Mouse (Mus musculus) central nervous system, embryonic 14 days (tissue): ENCODE measurements around the gene Wfdc16. TPM values are rescaled to one million over a fixed set of nuclear protein-coding genes. Genes with fewer than 3 reads are reported as not detected.

ENCODE experiments used
- polyA plus RNA-seq: library from polyadenylated mRNA; depleted of rRNA; stranded (reverse); fragments of >200 nt; gene quantifications from 2 replicates; pipeline ENCODE4 v1.2.3, GENCODE M21; 2012; rRNA removed

Wfdc16 gene
- polyA plus RNA-seq = not detected in 2 replicates

DNA sequence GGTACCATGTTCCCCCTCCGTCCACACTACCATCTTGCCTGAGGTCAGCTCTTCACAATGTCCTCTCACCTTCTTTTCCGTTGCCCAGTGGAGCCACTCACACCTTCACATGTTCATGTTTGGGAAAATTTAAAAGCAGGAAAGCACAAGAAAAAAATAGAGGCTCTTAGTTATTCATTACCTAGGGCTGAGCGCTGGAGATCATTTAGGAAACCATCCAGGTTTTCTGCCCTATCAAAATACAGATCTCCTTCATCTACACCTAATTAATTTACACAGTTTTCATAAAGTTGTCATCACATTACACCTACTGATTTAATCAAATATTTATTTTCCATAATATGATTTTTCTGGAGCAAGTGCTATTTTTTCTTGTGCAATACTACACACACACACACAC lies at the start of gene Wfdc16:
Gene Wfdc16, minus strand, starts transcription at position 101 of the 400 bp plus-strand sequence.

DNA sequence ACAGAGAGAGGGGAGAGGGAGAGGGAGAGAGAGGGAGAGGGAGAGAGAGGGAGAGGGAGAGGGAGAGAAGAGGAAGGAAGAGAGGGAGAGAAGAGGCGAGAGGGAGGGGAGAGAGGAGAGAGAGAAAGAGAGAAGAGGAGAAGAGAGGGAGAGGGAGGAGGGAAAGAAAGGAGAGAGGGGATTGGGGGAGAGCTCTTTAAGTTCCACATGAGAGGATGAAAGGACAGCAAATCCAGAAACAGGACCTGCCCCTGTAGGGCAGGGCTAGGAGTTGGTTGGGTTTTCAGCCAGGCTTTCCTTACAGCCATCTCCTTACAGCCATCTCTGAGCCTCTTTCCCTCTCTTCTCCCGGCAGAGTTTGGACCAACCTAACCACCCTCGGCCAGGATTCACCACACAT lies 46.2 kb upstream of the Wfdc16 start, which contains the start of gene Wfdc13:
Gene Wfdc13, plus strand, starts transcription at position 301 of the 400 bp plus-strand sequence.

DNA sequence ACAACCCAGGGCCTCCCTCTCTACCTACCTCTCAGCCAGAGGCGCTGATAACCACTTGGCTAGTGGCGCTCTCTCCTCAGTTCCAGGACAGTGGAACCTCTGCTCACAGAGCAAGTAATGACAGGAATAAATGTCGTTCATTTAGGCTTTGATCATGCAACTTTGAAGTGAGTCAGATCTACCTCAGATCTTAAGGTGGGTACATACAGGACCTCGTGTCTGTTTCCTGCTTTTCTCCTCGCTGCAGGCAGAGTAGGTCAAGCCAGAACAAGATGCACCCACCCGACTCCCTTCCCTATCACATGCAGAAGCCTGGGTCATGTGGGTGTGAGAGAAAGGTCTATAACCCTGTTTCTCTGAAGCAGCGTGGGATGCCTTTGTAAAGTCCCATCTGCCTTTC lies 35.4 kb upstream of the Wfdc16 start, which contains the start of gene Wfdc11:
Gene Wfdc11, minus strand, starts transcription at position 101 of the 400 bp plus-strand sequence.

DNA sequence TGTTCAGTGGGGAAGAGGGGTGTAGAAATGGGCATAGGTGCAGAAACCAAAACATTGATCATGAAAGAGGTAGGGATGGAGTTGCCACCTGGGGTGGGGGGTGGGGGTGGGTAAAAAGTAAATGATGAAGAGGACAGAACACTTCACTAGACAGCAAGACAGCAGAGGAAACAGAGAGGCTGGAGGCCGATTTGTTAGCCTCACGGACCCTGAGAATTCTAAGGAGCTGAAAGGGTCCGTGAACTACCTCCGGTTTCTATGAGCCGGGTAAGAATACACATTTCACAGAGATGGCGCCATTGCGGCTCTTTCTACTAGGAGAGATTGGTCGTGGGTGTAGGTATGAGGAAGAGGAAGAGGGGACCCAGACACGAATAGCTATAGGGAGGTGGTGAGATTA lies 17.9 kb upstream of the Wfdc16 start, which contains the start of gene Wfdc9:
Gene Wfdc9, minus strand, starts transcription at position 101 of the 400 bp plus-strand sequence.

DNA sequence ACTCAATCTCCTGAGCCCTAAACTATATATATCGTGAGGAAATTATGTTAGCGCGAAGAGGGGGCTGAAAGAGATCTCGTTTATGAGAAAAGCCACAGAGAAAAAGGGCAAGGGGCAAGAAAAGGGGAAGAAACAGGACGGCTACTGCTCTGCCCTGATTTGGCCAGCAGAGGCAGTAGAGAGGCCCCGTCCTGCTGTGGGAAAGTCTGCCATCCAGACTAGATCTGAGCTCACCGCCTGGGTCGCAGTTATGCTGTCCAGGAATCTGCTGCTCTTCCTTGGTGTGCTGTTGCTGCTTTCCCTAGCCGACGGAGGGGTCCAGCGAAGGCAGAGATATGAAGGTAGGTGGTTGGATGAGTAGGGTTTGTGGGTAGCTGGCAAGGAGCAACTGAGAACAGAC lies 17.3 kb upstream of the Wfdc16 start, which contains the start of gene Wfdc10:
Gene Wfdc10, plus strand, starts transcription at position 189 of the 400 bp plus-strand sequence.

DNA sequence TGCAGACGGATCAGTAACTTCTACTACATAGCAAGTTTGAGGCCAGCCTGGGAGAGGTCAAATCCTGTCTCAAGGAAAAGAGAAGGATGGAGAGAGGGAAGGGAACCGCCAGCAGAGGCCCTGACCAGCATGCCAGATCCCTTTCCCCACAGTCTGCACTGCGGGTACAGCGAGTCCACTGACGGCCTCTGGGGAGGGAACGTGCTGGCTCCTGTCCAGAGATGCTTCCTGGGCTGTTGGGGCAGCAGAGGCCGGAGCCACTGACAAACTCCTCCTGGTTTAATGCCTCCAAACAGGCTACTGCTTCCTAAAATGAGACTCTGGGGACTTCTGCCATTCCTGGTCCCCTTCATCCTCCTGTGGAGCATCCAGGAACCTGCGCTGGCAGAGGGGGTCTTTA lies 25.1 kb downstream of the Wfdc16 start, which contains the start of the genes Wfdc6b and Wfdc8:
Gene Wfdc6b, plus strand, starts transcription at position 52 of the 400 bp plus-strand sequence.
Gene Wfdc8, minus strand, starts transcription at position 156 of the 400 bp plus-strand sequence.

DNA sequence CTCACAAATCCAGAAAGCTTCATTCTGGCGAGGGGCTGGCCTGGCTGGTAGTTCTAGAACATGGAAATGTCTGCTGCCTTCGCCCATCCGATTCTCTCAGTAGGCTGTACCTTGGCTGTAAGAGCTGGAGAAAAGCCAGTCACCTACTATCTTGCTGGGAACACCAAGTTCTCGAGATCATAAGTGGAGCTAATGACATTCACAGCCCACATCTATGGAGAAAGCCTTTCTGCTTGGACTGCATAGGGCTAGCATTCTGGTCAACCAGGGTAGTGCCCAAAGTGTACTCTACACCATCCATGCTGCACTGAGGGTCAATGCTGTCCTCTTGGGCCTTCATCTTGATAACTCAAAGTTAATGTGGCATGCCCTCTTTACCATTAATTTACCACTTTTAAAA lies 45.1 kb downstream of the Wfdc16 start, which contains the start of gene Eppin:
Gene Eppin, minus strand, starts transcription at position 101 of the 400 bp plus-strand sequence.

DNA sequence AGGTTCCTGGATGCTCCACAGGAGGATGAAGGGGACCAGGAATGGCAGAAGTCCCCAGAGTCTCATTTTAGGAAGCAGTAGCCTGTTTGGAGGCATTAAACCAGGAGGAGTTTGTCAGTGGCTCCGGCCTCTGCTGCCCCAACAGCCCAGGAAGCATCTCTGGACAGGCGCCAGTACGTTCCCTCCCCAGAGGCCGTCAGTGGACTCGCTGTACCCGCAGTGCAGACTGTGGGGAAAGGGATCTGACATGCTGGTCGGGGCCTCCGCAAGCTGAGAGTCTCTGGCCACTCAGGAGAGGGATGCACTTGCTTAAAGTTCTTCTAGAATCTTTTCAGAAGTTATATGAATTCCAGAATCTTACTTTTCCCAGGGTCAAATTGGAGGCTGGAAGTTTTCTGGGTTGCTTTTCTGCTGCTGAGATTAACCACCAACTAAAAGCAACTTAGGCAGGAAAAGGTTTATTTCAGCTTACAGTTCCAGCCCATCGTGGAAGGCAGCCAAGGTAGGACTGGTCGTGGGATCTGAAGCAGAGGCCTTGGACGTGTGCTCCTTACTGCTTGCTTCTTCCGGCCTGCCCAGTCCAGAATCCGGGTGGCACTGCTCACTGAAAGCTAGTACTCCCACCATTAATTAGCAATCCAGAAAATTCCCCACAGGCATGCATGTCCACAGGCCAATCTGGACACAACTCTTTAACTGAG lies 53.4 kb downstream of the Wfdc16 start, which contains the start of gene Wfdc6a:
Gene Wfdc6a, minus strand, starts transcription at position 423 of the 701 bp plus-strand sequence.

Other genes with a start within 250 kb of the Wfdc16 start
- 0.16 and 1.3 TPM in 2 replicates for gene Slpi, start 249.7 kb downstream of the Wfdc16 start, polyA plus RNA-seq
- 0.17 and 0.74 TPM in 2 replicates for gene Rbpjl, start 235.7 kb downstream of the Wfdc16 start, polyA plus RNA-seq
- 14.9 and 118 TPM in 2 replicates for gene Matn4, start 233.6 kb downstream of the Wfdc16 start, polyA plus RNA-seq
- 3.3 and 8.2 TPM in 2 replicates for gene Sdc4, start 194.9 kb downstream of the Wfdc16 start, polyA plus RNA-seq
- gene Sys1, start 181.8 kb downstream of the Wfdc16 start, polyA plus RNA-seq = 53.1 and 56.8 TPM in 2 replicates
- 10.3 and 10.7 TPM in 2 replicates for gene Gm20458, start 177.8 kb downstream of the Wfdc16 start, polyA plus RNA-seq
- not detected in 2 replicates for gene Trp53tg5, start 165.1 kb downstream of the Wfdc16 start, polyA plus RNA-seq
- 9.6 and 11.6 TPM in 2 replicates for gene Dbndd2, start 152.7 kb downstream of the Wfdc16 start, polyA plus RNA-seq
- gene Pigt, start 141.3 kb downstream of the Wfdc16 start, polyA plus RNA-seq = 82.2 and 101 TPM in 2 replicates
- gene Wfdc2, start 76.4 kb downstream of the Wfdc16 start, polyA plus RNA-seq = 4.5 and 14.3 TPM in 2 replicates
- not detected in 2 replicates for gene Spint3, start 65.3 kb downstream of the Wfdc16 start, polyA plus RNA-seq
- gene Wfdc6a, start 53.3 kb downstream of the Wfdc16 start, polyA plus RNA-seq = not detected in 2 replicates
- gene Eppin, start 45.2 kb downstream of the Wfdc16 start, polyA plus RNA-seq = not detected in 2 replicates
- gene Wfdc6b, start 25.3 kb downstream of the Wfdc16 start, polyA plus RNA-seq = not detected in 2 replicates
- 0.04 TPM in 1 of 2 replicates, not detected in the other for gene Wfdc8, start 25.2 kb downstream of the Wfdc16 start, polyA plus RNA-seq
- not detected in 2 replicates for gene Wfdc10, start 17.2 kb upstream of the Wfdc16 start, polyA plus RNA-seq
- gene Wfdc9, start 17.8 kb upstream of the Wfdc16 start, polyA plus RNA-seq = not detected in 2 replicates
- not detected in 2 replicates for gene Wfdc11, start 35.3 kb upstream of the Wfdc16 start, polyA plus RNA-seq
- gene Wfdc13, start 46.3 kb upstream of the Wfdc16 start, polyA plus RNA-seq = not detected in 2 replicates
- not detected in 2 replicates for gene Spint4, start 59.7 kb upstream of the Wfdc16 start, polyA plus RNA-seq
- not detected in 2 replicates for gene Spint5, start 76.5 kb upstream of the Wfdc16 start, polyA plus RNA-seq
- gene Wfdc3, start 107.1 kb upstream of the Wfdc16 start, polyA plus RNA-seq = 1.0 and 1.1 TPM in 2 replicates
- gene Dnttip1, start 107.2 kb upstream of the Wfdc16 start, polyA plus RNA-seq = 60.1 and 64.9 TPM in 2 replicates
- 143 and 191 TPM in 2 replicates for gene Ube2c, start 131.1 kb upstream of the Wfdc16 start, polyA plus RNA-seq
- gene Tnnc2, start 141.2 kb upstream of the Wfdc16 start, polyA plus RNA-seq = 0.54 and 60.3 TPM in 2 replicates
- 20.5 and 22.1 TPM in 2 replicates for gene Snx21, start 147.0 kb upstream of the Wfdc16 start, polyA plus RNA-seq
- gene Acot8, start 166.1 kb upstream of the Wfdc16 start, polyA plus RNA-seq = 30.2 and 33.6 TPM in 2 replicates
- gene Zswim3, start 166.3 kb upstream of the Wfdc16 start, polyA plus RNA-seq = 8.6 and 9.6 TPM in 2 replicates
- 11.8 and 12.3 TPM in 2 replicates for gene Zswim1, start 183.9 kb upstream of the Wfdc16 start, polyA plus RNA-seq
- 0.31 and 0.49 TPM in 2 replicates for gene Spata25, start 189.7 kb upstream of the Wfdc16 start, polyA plus RNA-seq
- gene Ctsa, start 194.1 kb upstream of the Wfdc16 start, polyA plus RNA-seq = 126 and 143 TPM in 2 replicates
- 4.2 and 5.6 TPM in 2 replicates for gene Neurl2, start 194.7 kb upstream of the Wfdc16 start, polyA plus RNA-seq
- gene Pltp, start 218.9 kb upstream of the Wfdc16 start, polyA plus RNA-seq = 62.6 and 75.4 TPM in 2 replicates
- 49.4 and 52.0 TPM in 2 replicates for gene Pcif1, start 240.5 kb upstream of the Wfdc16 start, polyA plus RNA-seq